Mouse (Mus musculus): ENCODE data around the gene Gnai2. TPM values are rescaled to one million over a fixed set of nuclear protein-coding genes. Genes with fewer than 3 reads are reported as not detected.

Gene Gnai2
- polyA plus RNA-seq, 1 experiment from 2014 or later, result 351 TPM

DNA sequence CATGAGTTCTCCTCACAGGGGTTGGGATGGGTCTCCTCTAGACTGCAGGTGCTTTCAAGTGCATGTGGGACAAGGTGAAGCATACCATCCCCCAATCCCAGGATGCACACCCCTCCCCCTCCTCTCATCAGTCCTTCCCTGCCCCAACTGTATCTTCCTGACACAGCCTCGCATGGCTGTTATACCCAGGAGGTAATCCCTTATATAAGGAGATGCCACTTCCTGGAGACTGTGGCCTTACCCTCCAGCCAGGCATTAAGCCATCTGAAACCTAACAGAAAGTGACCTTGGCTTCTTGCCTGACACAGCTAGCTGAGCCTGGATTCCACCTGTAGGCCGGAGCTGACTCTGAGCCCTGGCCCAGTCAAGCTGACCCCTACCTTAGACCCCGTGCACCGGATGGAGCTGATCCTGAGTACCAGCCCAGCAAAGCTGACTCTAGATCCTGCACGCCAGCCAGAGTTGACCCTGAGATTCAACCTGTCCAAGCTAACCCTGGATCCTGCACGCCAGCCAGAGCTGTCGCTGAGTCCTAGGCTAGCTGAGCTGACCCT lies 52.6 kb downstream of the Gnai2 start:
- 88% methylated on average over 7 of the region's 7 CpGs for WGBS
- H3K4me3 ChIP-seq (replicated peaks; ENCODE audit: low read depth, low read length), result no peak overlapping the region
- H3K36me3 ChIP-seq (ENCODE audit: insufficient read depth, low read length), result peaks cover 8% of the 10 kb centered on the region; the same call in 1 of the 2 replicates
- no peak overlapping the region for H3K27ac ChIP-seq
- DNase-seq (ENCODE audit: low spot score) (no peak), ATAC-seq (replicated peaks; ENCODE audit: low FRiP score, low read depth) (no peak)
- no peak overlapping the region for H3K4me2 ChIP-seq (ENCODE audit: low read length)
- H3K27me3 ChIP-seq (ENCODE audit: insufficient read depth, low read length), result no peaks in the 10 kb centered on the region
- TF ChIP-seq CTCF (IDR thresholded peaks at IDR 0.05; ENCODE audit: low read depth), result no peak
- H3K9ac ChIP-seq (ENCODE audit: low read depth, low read length), result 0 out of 2 replicates have a peak overlapping the region, but pooled peaks have one; percentile 13
- H3K4me1 ChIP-seq (replicated peaks; ENCODE audit: insufficient read depth, low read length), result peaks cover 11% of the 10 kb centered on the region; the same call in 1 of the 2 replicates
- H3K9me3 ChIP-seq (replicated peaks; ENCODE audit: low read length), result no peaks in the 10 kb centered on the region

DNA sequence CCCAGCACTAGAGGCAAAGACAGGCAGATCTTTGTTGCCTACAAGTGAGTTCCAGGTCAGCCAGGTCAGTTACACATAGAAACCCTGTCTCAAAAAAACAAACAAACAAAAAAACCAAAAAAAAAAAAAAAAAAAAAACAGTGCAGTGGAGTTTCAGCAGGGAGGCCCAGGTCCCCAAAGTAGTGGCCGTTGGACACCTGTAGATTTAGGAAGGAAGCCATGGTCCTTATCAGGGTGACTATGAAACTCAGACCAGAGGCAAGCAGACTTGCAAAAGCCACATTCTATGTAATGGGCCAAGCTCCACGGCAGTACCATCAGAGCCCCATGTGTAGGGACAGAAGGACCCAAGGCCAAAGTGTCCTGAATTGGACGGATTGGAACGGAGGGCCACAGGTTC lies 53.6 kb downstream of the Gnai2 start:
- H3K4me2 ChIP-seq (ENCODE audit: low read length), result peak overlapping the region; percentile 90
- 77% methylated on average over 4 of the region's 4 CpGs for WGBS

GRCm38 (mm10) chr9:107580501-107581317 lies 54.5 kb downstream of the Gnai2 start, which contains the start of gene Hyal3:
Hyal3 (plus strand) TSS chr9:107580818.
- Histone ChIP-seq H3K27me3 (ENCODE audit: insufficient read depth, low read length) (no peaks in the 10 kb centered on the region), H3K9ac (ENCODE audit: low read depth, low read length) (peak within 1 kb of the TSS; percentile 86), H3K27ac (peak within 1 kb of the TSS; percentile 96), H3K4me1 (replicated peaks; ENCODE audit: insufficient read depth, low read length) (peaks cover 20% of the 10 kb centered on the region), H3K4me2 (ENCODE audit: low read length) (peak within 1 kb of the TSS; percentile 90), H3K36me3 (ENCODE audit: insufficient read depth, low read length) (peaks cover 8% of the 10 kb centered on the region; the same call in 1 of the 2 replicates), H3K9me3 (replicated peaks; ENCODE audit: low read length) (no peaks in the 10 kb centered on the region), H3K4me3 (replicated peaks; ENCODE audit: low read depth, low read length) (peak within 1 kb of the TSS; percentile 63)
- TF ChIP-seq CTCF (IDR thresholded peaks at IDR 0.05; ENCODE audit: low read depth), result no peak
- ATAC-seq (replicated peaks; ENCODE audit: low FRiP score, low read depth) (peak; percentile 61), DNase-seq (ENCODE audit: low spot score) (peak; percentile 97)
- under 1% methylated on average over 32 of the region's 32 CpGs for WGBS

More for the DNA sequence above, 53.6 kb downstream of the Gnai2 start:
- Histone ChIP-seq H3K27me3 (ENCODE audit: insufficient read depth, low read length) (no peaks in the 10 kb centered on the region), H3K27ac (peak overlapping the region; percentile 96; the same call in 1 of the 2 replicates), H3K4me1 (replicated peaks; ENCODE audit: insufficient read depth, low read length) (peaks cover 17% of the 10 kb centered on the region), H3K4me3 (replicated peaks; ENCODE audit: low read depth, low read length) (peak overlapping the region; percentile 63), H3K9ac (ENCODE audit: low read depth, low read length) (peak overlapping the region; percentile 86), H3K36me3 (ENCODE audit: insufficient read depth, low read length) (peaks cover 8% of the 10 kb centered on the region; the same call in 1 of the 2 replicates), H3K9me3 (replicated peaks; ENCODE audit: low read length) (no peaks in the 10 kb centered on the region)
- TF ChIP-seq CTCF (IDR thresholded peaks at IDR 0.05; ENCODE audit: low read depth), result no peak
- ATAC-seq (replicated peaks; ENCODE audit: low FRiP score, low read depth) (no peak), DNase-seq (ENCODE audit: low spot score) (no peak)

- no peak for ATAC-seq (replicated peaks; ENCODE audit: low FRiP score, low read depth)
- no peak for DNase-seq (ENCODE audit: low spot score)
- Histone ChIP-seq H3K9ac (ENCODE audit: low read depth, low read length) (0 out of 2 replicates have a peak overlapping the region, but pooled peaks have one; percentile 8), H3K4me1 (replicated peaks; ENCODE audit: insufficient read depth, low read length) (peaks cover 20% of the 10 kb centered on the region), H3K36me3 (ENCODE audit: insufficient read depth, low read length) (peaks cover 12% of the 10 kb centered on the region; the same call in 1 of the 2 replicates), H3K4me3 (replicated peaks; ENCODE audit: low read depth, low read length) (no peak overlapping the region), H3K9me3 (replicated peaks; ENCODE audit: low read length) (no peaks in the 10 kb centered on the region), H3K4me2 (ENCODE audit: low read length) (no peak overlapping the region), H3K27ac (peak overlapping the region; percentile 96), H3K27me3 (ENCODE audit: insufficient read depth, low read length) (no peaks in the 10 kb centered on the region)
- TF ChIP-seq CTCF (IDR thresholded peaks at IDR 0.05; ENCODE audit: low read depth), result no peak
- WGBS, result 94% methylated on average over 14 of the region's 14 CpGs
These were observed 55.9 kb downstream of the Gnai2 start for GRCm38 (mm10) chr9:107579023-107579900.

DNA sequence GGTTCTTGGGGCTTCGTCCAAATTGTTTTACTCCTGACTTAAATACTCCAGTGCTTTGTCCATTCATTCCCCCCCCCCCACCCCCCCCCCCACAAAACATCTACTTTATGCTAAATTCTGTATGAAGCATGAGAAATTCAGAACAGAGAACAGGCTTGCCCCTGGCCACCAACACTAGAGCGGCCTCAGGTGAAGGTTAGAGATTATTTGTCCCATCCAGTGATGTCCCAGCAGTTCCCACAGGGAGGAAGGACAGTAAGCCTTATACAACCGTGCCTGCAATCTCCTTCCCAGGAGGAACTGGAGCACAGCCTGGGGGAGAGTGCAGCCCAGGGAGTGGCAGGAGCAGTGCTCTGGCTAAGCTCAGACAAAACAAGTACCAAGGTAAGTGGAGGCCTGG lies 56.6 kb downstream of the Gnai2 start, which contains the start of gene Naa80:
Naa80 (plus strand) TSS at position 301 of the 400 bp plus-strand sequence.
- no peaks in the 10 kb centered on the region for H3K9me3 ChIP-seq (replicated peaks; ENCODE audit: low read length)
- ATAC-seq (replicated peaks; ENCODE audit: low FRiP score, low read depth) (no peak), DNase-seq (ENCODE audit: low spot score) (no peak)
- H3K4me2 ChIP-seq (ENCODE audit: low read length), result no peak within 1 kb of the TSS
- 81% methylated on average over 3 of the region's 3 CpGs for WGBS
- peak within 1 kb of the TSS; percentile 96 for H3K27ac ChIP-seq
- H3K27me3 ChIP-seq (ENCODE audit: insufficient read depth, low read length), result no peaks in the 10 kb centered on the region
- H3K9ac ChIP-seq (ENCODE audit: low read depth, low read length), result 0 out of 2 replicates have a peak within 1 kb of the TSS, but pooled peaks have one; percentile 8
- H3K4me1 ChIP-seq (replicated peaks; ENCODE audit: insufficient read depth, low read length), result peaks cover 20% of the 10 kb centered on the region
- no peak within 1 kb of the TSS for H3K4me3 ChIP-seq (replicated peaks; ENCODE audit: low read depth, low read length)
- no peak for TF ChIP-seq CTCF (IDR thresholded peaks at IDR 0.05; ENCODE audit: low read depth)
- peaks cover 12% of the 10 kb centered on the region; the same call in 1 of the 2 replicates for H3K36me3 ChIP-seq (ENCODE audit: insufficient read depth, low read length)

All from kidney, postnatal 0 days (tissue).